Mouse (Mus musculus): ENCODE data around the gene Zmym4.

Zmym4 gene

DNA sequence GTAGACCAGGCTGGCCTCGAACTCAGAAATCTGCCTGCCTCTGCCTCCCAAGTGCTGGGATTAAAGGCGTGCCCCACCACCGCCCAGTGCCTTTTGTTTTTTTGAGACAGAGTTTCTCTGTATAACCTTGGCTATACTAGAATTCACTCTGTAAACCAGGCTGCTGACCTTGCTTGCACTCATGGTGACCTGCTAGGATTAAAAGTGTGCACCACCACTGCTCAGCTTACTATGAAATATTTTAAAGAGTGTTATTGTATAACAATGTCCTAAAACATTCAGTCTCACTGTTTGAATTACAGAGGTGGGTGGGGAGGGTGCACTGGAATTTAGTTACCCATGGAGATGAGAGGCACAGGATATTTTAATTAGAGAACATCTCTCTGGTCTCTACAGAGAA is 25.1 kb downstream of the Zmym4 start:
- DNase-seq (ENCODE audit: low read depth), result no peak

DNA sequence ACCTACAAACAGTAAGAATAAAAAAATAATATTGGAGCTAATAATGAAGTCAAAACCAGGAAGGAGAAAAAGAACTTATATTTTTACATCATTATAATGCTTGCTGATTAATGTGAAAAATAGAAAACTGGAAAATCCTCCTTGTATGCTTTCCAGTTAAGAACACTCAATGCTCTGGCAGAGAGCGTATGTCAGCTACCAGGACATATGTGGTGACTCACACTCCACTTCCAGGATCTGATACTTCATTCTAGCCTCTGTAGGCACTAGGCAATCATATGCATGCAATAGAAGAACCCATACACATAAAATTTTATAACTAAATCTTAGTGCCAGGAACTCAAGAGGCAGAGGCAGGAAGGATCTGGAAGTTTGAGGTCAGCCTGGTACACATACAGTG is 40.2 kb downstream of the Zmym4 start:
- no peak for DNase-seq (ENCODE audit: low read depth)

DNA sequence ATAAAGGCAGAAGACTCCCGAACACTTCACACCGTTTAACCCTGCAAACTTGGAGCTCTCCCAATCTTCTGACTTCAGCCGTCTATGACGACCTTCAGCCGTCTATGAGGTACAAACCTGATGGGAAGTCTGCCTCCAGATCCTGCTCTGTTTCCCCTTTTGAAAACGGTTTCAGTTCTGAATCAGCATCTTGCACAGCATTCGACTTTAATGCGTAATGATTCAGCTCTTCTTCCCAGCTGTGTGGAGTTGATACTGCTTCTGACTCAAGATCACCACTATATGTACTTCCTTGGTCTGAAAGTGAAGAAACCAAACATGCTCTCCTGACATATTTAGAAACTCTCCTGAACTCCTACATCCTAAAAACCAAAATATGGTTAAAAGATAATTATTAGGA is 78.1 kb downstream of the Zmym4 start:
- no peak for DNase-seq (ENCODE audit: low read depth)

DNA sequence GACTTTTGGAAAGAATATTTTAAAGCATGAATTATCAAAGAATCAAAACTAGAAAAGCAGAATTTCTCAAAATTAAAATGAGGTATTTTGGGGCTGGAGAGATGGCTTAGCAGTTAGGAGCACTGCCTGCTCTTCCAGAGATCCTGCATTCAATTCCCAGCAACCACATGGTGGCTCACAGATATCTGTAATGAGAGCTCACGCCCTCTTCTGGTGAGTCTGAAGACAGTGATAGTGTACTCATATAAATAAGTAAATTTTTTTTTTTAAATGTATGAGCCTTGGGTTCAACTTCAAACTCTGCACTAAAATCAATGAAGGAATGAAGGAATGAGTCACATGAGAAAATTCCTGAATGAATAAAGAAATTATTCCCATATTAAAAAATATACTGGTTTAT is 82.0 kb downstream of the Zmym4 start:
- no peak for DNase-seq (ENCODE audit: low read depth)

DNA sequence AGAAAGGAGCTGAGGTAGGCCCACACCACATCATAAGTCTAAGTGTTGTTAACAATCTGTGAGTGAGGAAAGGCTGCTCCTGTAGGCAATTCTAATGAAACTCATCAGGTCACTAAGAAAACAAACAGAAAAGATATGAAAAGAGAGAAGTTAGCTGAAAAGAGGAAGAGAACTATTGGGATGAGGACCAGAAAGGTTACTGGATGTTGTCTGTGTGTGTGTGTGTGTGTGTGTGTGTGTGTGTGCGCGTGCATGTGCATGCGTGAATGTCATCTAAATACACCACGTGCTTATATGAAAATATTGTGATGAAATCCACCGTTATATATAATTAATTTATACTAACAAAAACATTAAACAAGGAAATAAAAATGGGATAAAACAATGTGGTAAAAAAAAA is 84.3 kb downstream of the Zmym4 start:
- no peak for DNase-seq (ENCODE audit: low read depth)

DNA sequence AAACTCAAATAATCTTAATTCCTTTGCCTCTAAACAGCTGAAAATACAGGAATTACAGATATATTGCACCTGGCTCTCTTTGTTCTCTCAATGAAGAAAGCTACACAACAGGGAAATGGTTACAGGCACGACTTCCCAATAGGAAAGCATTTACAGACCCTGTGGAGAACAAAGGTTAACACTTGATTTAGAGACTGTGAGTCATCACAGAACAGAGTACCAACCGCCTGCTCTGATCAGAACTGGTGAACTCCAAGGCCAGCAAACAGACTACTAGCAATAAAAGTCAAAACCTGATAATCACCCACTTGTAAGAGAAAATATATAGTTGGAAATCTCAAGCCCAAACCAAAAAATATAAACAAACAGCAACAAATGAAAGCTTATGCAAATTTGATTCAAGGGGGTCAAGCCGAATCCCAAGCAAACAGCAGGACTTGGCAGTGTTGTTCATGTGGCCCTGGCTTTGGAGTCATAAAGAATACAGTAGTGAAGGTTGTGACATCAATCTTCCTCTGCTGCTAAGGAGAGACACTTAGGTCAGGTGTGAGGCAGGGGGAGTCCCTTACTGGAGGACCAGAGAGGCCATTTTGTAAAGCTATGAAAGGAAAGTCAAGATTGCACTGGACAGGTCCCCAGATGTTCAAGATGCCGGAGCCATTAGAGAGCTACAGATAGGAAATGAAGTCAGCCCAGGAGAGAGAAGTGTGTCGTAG is 88.2 kb downstream of the Zmym4 start:
- DNase-seq (ENCODE audit: low read depth), result no peak

DNA sequence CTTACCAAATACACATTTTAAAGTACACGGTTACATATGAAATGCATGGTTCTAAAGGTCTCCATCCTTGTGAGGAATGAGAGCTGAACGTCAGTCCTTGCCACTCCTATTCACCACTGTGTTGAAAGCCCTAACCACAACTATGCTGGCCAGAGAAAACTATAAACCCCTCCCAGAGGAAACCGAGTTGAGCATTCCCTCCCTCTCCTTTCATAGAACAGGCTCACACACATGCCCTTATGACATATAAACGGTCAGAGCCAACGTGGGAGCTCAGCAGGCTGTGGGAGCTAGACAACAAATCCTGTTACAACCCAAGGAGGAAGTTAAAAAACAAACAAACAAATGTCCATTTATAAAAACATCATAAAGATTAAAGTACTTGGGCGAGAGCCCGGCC is 95.2 kb downstream of the Zmym4 start:
- peak; percentile 59 for DNase-seq (ENCODE audit: low read depth)

DNA sequence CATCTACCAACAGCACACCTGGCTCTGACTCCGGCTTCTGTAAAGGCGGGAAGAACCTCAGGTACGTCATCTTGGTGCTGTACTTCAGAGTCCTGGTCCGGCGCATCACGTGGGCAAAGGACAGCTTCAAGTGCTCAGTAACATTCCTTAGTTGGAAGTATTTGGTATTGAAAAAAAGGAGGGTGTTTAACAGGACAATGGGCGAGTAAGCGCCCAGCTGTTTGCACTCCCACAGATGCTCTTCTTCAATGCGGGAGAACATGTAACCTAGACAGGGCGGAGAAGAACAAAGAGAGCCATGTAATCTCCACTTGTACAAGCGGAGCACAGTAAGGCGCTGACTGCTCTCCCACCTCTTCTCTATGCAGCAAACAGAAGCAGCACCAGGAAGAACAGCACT is 99.2 kb downstream of the Zmym4 start:
- no peak for DNase-seq (ENCODE audit: low read depth)

DNA sequence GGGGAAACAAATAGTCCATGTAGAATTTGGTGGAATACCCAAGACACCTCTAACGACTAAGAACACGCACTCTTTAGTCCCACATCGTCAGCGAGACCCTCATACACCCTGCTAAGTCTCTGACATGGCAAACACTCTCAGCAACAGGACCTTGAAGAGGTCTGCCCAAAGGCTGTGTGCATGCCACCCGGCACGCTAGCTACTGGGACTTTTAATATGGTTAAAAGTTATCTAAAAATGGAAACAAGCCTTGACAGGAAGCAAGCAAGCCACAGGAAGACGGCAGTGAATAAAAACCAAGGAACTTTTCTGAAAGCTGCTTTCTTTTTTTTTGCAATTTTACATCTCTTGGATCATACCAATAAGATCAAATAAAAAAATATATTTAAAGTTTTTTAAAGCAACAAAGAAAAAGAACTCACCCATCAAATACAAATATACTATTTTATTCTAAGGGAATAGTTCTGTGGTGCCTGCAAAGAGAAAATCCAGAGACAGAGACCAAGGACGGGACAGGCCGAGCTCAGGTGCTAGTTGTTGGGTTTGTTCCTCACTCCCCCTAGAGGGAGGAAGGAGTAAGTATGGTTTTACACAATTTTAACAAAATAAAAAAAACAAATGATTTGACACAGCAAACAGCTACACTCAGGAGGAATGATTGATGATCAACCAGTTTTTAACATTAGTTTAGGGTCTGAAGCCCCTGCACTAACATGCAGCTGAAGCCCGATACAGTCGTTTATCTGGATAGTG is 106.2 kb downstream of the Zmym4 start:
- DNase-seq (ENCODE audit: low read depth), result no peak

DNA sequence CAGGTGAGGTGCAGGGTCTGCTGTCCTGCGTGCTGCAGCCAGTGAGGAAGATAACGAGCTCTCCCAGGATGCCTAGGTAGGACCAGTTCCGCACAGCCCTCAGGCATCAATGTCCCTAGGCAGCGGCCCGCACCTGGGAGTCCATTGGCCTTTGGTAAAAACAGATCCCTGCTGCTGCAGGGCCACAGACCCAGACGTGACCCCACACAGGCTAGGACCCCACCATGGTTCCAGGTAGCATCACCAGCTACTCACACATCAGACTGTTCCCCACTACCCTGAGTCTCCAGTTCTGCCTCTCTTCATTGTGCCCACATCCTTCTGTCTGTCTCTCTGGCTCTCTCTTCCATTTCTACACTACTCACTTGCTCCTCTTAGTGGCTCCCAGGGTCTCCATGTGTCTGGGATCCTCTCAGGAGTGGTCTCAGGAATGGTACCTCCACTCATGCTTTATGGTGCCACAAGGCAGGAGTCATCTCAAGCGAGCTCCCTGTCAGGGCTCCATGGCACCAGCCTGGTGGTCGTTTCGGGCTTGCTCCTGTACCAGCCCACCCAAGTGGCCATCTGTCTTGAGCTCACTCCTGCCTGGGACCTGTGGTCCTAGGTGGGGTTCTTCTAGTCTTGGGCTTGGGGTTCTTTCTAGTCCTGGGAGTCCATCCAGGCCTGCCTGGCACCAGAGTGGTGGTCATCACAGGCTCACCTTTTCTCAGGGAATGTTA is 107.5 kb downstream of the Zmym4 start:
- no peak for DNase-seq (ENCODE audit: low read depth)

DNA sequence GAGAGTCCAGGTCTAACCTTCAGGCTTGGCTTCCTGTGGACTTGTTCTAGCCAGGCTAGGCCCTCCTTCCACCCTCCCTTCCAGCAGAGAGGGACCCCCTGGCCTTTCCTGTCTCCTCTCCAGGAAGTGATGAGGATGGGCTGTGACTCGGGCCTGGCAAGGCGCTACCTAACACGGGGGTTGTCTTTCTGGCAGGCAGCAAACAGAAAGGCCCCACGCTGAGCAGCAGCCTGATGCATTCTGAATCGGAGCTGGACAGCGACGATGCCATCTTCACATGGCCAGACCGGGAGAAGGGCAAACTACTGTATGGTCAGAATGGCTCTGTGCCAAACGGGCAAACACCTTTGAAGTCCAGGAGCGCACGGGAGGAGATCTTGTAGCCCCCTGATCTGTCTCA is 115.0 kb downstream of the Zmym4 start:
- no peak for DNase-seq (ENCODE audit: low read depth)

DNA sequence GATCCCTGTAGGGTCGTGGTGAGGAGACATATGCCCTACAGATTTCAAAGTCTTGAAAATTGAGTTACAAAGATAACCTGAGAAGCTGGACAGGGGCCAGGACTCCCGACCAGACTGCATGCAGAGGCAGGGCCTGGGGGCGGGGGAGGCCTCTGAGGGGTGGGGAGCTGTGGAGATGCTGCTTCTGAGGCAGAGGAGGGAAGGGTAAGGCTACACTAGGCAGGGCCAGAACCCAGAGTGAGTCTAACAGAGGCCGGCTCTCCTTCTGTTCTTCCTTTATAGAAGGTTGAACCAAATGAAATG is 117.2 kb downstream of the Zmym4 start:
- no peak for DNase-seq (ENCODE audit: low read depth)

DNA sequence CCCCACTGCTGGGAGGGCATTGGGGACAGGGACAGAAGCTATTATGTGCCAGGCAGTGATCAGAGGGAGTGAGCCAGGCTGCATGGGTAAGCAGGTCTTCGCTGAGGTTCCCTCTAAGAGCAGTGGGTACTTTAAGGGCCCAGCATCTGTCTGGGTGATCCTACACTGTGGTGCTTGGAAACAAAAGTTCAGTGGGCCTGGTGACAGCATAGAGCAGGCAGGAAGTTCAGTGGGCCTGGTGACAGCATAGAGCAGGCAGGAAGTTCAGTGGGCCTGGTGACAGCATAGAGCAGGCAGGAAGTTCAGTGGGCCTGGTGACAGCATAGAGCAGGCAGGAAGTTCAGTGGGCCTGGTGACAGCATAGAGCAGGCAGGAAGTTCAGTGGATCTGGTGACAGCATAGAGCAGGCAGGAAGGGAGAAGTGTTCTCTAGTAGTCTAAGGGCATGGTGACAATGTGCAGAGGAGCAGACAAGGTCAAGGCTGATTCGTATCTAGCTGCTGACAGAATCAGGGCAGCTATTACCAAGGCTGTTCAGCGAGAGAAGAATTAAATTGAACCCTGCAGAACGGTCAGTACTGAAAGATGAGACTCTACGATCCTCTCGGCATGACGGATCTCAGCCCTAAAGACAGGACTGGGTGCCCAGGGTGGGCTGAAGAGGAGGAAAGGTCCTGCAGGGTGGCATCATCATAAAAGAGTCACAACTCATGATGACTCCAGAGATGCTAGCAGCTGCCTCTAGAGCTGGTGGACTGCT is 117.7 kb downstream of the Zmym4 start:
- DNase-seq (ENCODE audit: low read depth), result no peak

DNA sequence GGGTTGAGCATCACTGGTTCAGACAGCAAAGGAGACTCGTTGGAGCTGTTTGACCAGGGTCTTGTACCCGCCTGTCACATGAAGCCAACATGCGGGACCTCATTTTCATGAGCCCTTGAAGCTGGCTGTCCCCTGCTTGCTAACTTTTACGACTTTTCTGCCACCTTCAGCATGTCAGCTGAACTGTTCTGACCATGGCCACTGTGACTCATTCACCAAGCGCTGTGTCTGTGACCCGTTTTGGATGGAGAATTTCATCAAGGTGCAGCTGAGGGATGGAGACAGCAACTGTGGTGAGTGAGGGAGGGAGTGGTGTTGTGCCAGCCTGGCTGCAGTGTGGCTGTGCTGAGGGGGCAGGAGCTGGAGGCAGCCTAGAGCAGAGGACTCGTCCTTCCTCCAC is 121.0 kb downstream of the Zmym4 start:
- no peak for DNase-seq (ENCODE audit: low read depth)

DNA sequence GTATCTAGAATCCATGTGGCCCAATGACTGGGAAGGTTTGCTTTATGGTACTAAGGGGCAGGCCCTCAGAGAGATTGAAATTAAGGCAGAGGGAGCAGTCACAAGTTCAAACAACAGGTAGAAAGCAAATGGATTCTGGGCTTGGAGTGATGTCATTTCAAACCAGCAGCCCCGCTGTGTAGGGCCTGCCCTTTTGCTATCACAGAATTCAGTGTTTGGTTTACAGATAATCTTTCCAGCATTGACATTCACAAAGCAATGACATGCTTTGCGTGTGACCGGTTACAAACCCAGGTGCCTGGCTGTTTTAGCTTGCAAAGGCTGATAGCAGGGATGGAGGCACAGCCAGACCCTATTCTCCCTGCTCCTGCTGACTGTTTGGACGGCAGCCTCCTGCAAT is 122.3 kb downstream of the Zmym4 start:
- DNase-seq (ENCODE audit: low read depth), result no peak

DNA sequence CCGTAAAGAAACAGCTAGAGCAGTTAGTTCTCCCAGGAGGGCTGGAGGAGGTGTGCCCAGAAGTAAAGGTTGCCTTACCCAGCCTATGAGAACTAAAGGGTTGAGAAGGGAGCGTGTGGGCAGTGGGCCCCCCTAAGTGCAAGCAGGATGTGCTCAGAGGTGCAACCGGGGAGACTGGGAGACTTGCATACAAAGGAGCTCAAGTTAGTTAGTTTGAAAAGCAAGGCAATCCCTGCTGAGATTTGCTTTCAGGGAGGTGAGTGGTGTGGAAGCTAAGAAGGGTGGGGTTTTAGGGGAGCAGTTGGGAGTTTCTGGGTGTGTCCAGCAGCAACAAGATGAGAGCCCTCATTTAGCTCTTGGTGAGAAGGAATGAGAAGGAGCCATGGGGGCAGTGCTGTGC is 125.0 kb downstream of the Zmym4 start:
- no peak for DNase-seq (ENCODE audit: low read depth)

DNA sequence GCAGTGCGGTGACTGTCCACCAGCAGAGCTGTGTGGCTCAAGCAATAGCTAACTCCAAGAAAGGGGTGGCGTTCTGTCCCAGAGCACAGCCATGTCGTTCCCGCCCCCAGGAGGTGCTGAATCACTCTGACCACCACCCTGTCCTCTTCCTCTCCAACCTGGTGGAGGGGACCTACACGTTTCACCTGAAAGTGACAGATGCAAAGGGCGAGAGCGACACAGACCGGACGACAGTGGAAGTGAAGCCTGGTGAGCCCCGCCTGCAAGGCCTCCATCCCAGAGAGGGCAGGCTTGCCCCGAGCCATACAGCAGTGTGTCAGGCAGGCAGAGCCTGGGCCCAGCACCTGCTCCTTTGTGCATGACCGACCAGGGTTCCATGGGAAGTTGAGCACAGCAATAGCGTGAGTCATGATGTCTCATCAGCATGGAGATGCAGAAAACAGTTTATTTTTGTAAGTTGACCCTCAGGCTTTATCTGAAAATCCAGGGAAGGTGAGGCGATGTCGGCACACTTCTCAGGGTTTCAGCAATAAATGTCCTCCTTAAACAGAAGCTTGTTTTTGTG is 126.9 kb downstream of the Zmym4 start:
- no peak for DNase-seq (ENCODE audit: low read depth)

DNA sequence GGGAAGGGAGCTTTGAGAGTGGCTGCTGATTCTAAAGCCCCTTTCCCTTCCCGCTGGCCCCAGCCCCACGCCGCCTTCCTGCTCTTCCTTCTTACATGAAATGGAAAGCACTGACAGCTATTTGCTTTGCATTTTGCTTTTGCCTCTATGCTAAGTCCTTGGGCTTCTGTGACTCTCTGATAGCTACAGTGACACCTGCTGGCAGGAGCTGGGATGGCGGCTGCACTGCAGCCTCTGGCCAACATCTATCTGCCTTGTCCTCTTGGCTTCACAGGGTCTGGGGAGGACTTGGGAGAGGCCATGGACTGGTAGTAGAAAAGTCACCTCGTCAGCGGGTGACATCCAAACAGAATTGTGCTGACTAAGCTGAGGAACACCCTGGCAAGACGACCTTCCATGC is 128.1 kb downstream of the Zmym4 start:
- peak; percentile 60 for DNase-seq (ENCODE audit: low read depth)

DNA sequence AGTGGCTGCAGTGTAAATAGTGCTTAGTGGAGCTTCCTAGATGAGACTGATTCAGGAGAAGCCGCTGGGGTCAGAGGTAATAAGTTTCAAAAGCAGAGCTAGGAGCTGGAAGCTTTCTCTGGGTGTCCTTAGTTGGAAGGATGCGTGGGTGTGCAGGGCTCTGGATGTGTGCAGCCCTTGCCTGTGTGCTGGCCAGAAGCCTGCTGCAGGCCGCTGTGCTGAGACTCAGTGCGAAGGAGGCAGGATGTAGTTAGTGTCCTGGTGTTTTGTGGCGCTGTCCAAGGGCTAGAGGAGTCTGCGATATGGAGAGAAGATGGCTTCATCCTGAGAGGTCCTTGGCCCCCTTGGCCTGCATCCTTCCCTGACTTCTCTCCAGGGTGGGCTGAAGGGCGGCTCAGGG is 129.1 kb downstream of the Zmym4 start:
- no peak for DNase-seq (ENCODE audit: low read depth)

DNA sequence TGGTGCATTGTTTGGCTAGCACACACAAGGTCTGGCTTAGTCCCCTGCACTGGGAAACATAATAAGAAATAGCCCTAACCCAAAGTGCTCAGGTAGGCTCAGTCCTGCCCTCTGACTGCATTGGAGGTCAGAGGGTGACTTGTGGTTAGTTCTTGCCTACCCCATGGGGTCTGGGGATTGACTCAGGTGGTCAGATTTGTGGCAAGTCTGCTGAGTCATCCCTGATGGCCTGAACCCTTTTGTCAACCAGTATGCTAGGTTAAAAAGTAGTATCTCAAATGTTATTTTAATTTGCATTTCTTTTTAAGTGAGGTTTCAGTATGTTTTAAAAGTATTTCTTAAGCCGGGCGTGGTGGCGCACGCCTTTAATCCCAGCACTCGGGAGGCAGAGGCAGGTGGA is 136.8 kb downstream of the Zmym4 start:
- no peak for DNase-seq (ENCODE audit: low read depth)

DNA sequence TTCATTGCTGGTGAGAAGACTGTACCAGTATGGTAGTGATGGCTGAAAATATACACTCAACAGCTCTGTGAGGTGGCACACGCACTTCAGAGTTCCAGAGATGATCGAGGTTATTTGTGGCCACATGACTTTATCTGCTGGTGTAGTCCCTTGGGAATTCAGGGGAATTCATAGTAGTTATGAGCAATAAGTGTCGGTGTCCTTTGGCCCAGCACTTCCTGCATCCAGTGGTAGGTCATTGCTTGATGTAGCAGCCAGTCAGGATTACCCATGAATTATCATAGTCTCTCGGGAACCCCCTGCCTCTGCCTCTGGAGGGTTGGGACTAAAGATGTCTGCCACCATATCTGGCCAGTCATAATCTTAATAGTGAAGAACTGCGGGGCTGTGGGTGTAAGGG is 144.0 kb downstream of the Zmym4 start:
- DNase-seq (ENCODE audit: low read depth), result no peak
